Mouse (Mus musculus): Measurements from ENCODE around the gene Baz2b.

Gene Baz2b

GRCm38 (mm10) chr2:60202900-60203530, 6.6 kb downstream of the Baz2b start:
- in situ Hi-C loops (cut with MboI, MseI) = loop anchor here (25.0 kb wide), 1 partner anchor 1409 kb away; no protein-coding TSS in a partner anchor

- in situ Hi-C loops (cut with MboI, MseI) = loop anchor here (25.0 kb wide), 1 partner anchor 1412 kb away; no protein-coding TSS in a partner anchor
Observed at GRCm38 (mm10) chr2:60200667-60201066, 9.0 kb downstream of the Baz2b start.

- in situ Hi-C loops (cut with MboI, MseI) = loop anchor here (25.0 kb wide), 1 partner anchor 1412 kb away; no protein-coding TSS in a partner anchor
Observed at GRCm38 (mm10) chr2:60200051-60200562, 9.5 kb downstream of the Baz2b start.

- in situ Hi-C loops (cut with MboI, MseI) = loop anchor here (10.0 kb wide), 1 partner anchor 872 kb away; no protein-coding TSS in a partner anchor
Observed at GRCm38 (mm10) chr2:60196841-60197240, 12.8 kb downstream of the Baz2b start.

GRCm38 (mm10) chr2:60181696-60182095, 27.9 kb downstream of the Baz2b start:
- in situ Hi-C loops (cut with MboI, MseI) = no loop called here

- in situ Hi-C loops (cut with MboI, MseI) = no loop called here
Observed at GRCm38 (mm10) chr2:60177490-60177889, 32.1 kb downstream of the Baz2b start.

- in situ Hi-C loops (cut with MboI, MseI) = no loop called here
Observed at GRCm38 (mm10) chr2:60176087-60176486, 33.6 kb downstream of the Baz2b start.

GRCm38 (mm10) chr2:60175078-60175477, 34.6 kb downstream of the Baz2b start:
- in situ Hi-C loops (cut with MboI, MseI) = no loop called here

GRCm38 (mm10) chr2:60173595-60173994, 36.0 kb downstream of the Baz2b start:
- in situ Hi-C loops (cut with MboI, MseI) = no loop called here

- in situ Hi-C loops (cut with MboI, MseI) = no loop called here
Observed at GRCm38 (mm10) chr2:60173190-60173589, 36.4 kb downstream of the Baz2b start.

GRCm38 (mm10) chr2:60172531-60172914, 37.1 kb downstream of the Baz2b start:
- in situ Hi-C loops (cut with MboI, MseI) = no loop called here

- in situ Hi-C loops (cut with MboI, MseI) = no loop called here
Observed at GRCm38 (mm10) chr2:60171786-60172530, 37.7 kb downstream of the Baz2b start.

GRCm38 (mm10) chr2:60166878-60167277, 42.8 kb downstream of the Baz2b start:
- in situ Hi-C loops (cut with MboI, MseI) = no loop called here

GRCm38 (mm10) chr2:60165679-60166078, 44.0 kb downstream of the Baz2b start:
- in situ Hi-C loops (cut with MboI, MseI) = no loop called here

- in situ Hi-C loops (cut with MboI, MseI) = no loop called here
Observed at GRCm38 (mm10) chr2:60163744-60164143, 45.9 kb downstream of the Baz2b start.

GRCm38 (mm10) chr2:60152481-60152880, 57.2 kb downstream of the Baz2b start:
- in situ Hi-C loops (cut with MboI, MseI) = no loop called here

GRCm38 (mm10) chr2:60148651-60149050, 61.0 kb downstream of the Baz2b start:
- in situ Hi-C loops (cut with MboI, MseI) = no loop called here

GRCm38 (mm10) chr2:60147428-60147827, 62.2 kb downstream of the Baz2b start:
- in situ Hi-C loops (cut with MboI, MseI) = no loop called here

GRCm38 (mm10) chr2:60145742-60146141, 63.9 kb downstream of the Baz2b start:
- in situ Hi-C loops (cut with MboI, MseI) = no loop called here

- in situ Hi-C loops (cut with MboI, MseI) = no loop called here
Observed at GRCm38 (mm10) chr2:60143383-60143782, 66.3 kb downstream of the Baz2b start.

- in situ Hi-C loops (cut with MboI, MseI) = no loop called here
Observed at GRCm38 (mm10) chr2:60142281-60142680, 67.4 kb downstream of the Baz2b start.

GRCm38 (mm10) chr2:60138751-60139162, 70.9 kb downstream of the Baz2b start:
- in situ Hi-C loops (cut with MboI, MseI) = no loop called here

GRCm38 (mm10) chr2:60135796-60136195, 73.8 kb downstream of the Baz2b start:
- in situ Hi-C loops (cut with MboI, MseI) = no loop called here

Data from T-helper 1 cell (primary cell).